Mouse (Mus musculus) stomach, embryonic 16.5 days (tissue): ENCODE data around the gene Trp73. TPM values are rescaled to one million over a fixed set of nuclear protein-coding genes. Genes with fewer than 3 reads are reported as not detected.

ENCODE experiments used
- ATAC-seq: fragments of 200-750 bp; cut with Nextera tagmentation; 2 replicates; pipeline ENCODE4 v1.8.0; 2017; ENCODE audit warnings: moderate number of reproducible peaks, moderate TSS enrichment; ENCODE audit not compliant: insufficient read depth, low FRiP score
- H3K27ac ChIP-seq: fragments of 300-500 bp; sonication (generic); 2 replicates; pipeline ENCODE4 v1.5.1; 2014; ENCODE audit warnings: low read length
- H3K27me3 ChIP-seq: fragments of 300-500 bp; sonication (generic); 2 replicates; pipeline ENCODE4 v1.6.1; 2014; ENCODE audit warnings: low read length, control low read depth, mixed read lengths; ENCODE audit not compliant: control insufficient read depth, insufficient read depth
- H3K36me3 ChIP-seq: fragments of 300-500 bp; sonication (generic); 2 replicates; pipeline ENCODE4 v1.6.1; 2014; ENCODE audit warnings: low read length; ENCODE audit not compliant: control insufficient read depth, insufficient read depth
- H3K4me1 ChIP-seq: fragments of 300-500 bp; sonication (generic); 2 replicates; pipeline ENCODE4 v1.6.1; 2014; ENCODE audit warnings: low read length, control low read depth, mixed read lengths; ENCODE audit not compliant: control insufficient read depth, insufficient read depth
- H3K4me2 ChIP-seq: fragments of 300-500 bp; sonication (generic); 2 replicates; pipeline ENCODE4 v1.6.1; 2014; ENCODE audit warnings: low read depth, low read length, mixed read lengths
- H3K4me3 ChIP-seq: fragments of 300-500 bp; sonication (generic); replicated peaks from 2 replicates; pipeline ENCODE4 v1.5.1; 2014; ENCODE audit warnings: mild to moderate bottlenecking, low read length
- H3K9ac ChIP-seq: fragments of 300-500 bp; sonication (generic); 2 replicates; pipeline ENCODE4 v1.6.1; 2014; ENCODE audit warnings: low read length
- H3K9me3 ChIP-seq: fragments of 300-500 bp; sonication (generic); replicated peaks from 2 replicates; pipeline ENCODE4 v1.6.1; 2016; ENCODE audit warnings: low read length, control low read depth; ENCODE audit not compliant: control insufficient read depth
- WGBS: fragments of 180-500 bp; shearing (Covaris S2); extraction: QIAGEN DNeasy Blood & Tissue Kit; methylation state at CpG from one replicate; pipeline ENCODE4 v1.1.7; 2014; 5-methylcytosine and 5-hydroxymethylcytosine counted together
- polyA plus RNA-seq: library from polyadenylated mRNA; unstranded; fragments of >200 nt; fragmentation: Nextera tagmentation; extraction: Ambion mirVana; gene quantifications from 2 replicates; pipeline ENCODE4 v1.2.1, GENCODE M21; 2015

The Trp73 gene
- 0.96 and 1.6 TPM in 2 replicates for polyA plus RNA-seq

DNA sequence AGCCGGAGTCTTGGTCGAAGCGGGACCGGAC lies at the start of gene Trp73:
Gene Trp73, minus strand, starts transcription at position 27 of the 31 bp plus-strand sequence.
- peak within 1 kb of the TSS; percentile 54 for H3K4me3 ChIP-seq
- no peak within 1 kb of the TSS for H3K27ac ChIP-seq
- WGBS = 0% methylated on average over 3 of the region's 4 CpGs
- H3K9ac ChIP-seq = peak within 1 kb of the TSS; percentile 70
- no peaks in the 10 kb centered on the region for H3K36me3 ChIP-seq
- ATAC-seq = no peak
- no peaks in the 10 kb centered on the region for H3K9me3 ChIP-seq
- H3K27me3 ChIP-seq = peaks cover 46% of the 10 kb centered on the region
- peak within 1 kb of the TSS; percentile 95 for H3K4me2 ChIP-seq
- H3K4me1 ChIP-seq = peaks cover 26% of the 10 kb centered on the region

DNA sequence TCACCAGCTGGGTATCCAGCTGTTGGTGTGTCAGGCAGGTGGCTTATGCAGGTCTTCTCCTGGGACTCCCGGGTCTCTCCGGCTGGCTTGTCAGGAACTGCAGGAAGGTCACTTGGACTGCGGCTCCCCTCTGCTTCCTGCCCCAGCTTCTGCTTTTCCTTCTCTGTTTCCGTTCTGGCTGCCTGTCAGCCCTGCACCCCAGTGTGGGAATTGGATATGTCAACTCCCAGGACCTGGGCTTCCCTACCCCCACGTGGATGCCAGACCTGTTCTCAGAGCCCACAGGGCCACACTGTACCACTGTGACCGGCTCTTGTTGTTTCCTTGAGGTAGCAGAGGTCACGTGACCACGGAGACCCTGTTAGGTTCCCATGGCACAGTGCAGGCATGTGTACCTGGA lies 48.9 kb upstream of the Trp73 start:
- Histone ChIP-seq H3K9ac (no peak overlapping the region), H3K4me2 (no peak overlapping the region), H3K9me3 (no peaks in the 10 kb centered on the region), H3K4me1 (no peaks in the 10 kb centered on the region), H3K4me3 (no peak overlapping the region), H3K27ac (no peak overlapping the region), H3K27me3 (no peaks in the 10 kb centered on the region), H3K36me3 (no peaks in the 10 kb centered on the region)
- WGBS = 68% methylated on average over 8 of the region's 8 CpGs
- no peak for ATAC-seq

DNA sequence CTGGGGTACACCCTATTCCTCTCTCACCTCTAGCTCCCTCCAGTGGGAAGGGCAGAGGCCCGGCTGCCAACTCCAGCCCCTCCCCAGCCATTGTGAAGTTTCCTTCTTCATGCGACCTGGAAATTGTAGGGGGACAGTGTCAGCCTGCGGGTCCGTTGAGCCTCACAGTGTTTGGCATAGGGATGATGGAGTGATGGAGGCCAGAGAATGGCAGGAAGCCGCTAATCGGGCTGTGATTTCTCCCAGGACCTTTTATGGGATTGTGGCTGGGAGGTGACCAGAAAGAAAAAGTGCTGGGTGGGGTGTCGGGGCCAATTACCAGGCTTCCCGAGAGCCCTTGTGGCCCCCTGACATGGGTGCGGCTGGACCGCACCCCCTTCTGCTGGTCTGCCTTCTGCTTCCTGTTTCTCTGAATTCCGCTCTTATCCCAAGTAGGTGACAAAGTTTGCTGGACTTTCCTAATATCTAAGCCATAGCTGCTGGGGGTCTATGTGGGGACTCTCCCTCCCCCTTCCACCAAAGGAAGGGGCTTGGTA lies 46.1 kb upstream of the Trp73 start:
- H3K27me3 ChIP-seq = no peaks in the 10 kb centered on the region
- H3K27ac ChIP-seq = no peak overlapping the region
- no peaks in the 10 kb centered on the region for H3K4me1 ChIP-seq
- H3K9me3 ChIP-seq = no peaks in the 10 kb centered on the region
- WGBS = 43% methylated on average over 11 of the region's 11 CpGs
- no peaks in the 10 kb centered on the region for H3K36me3 ChIP-seq
- H3K4me3 ChIP-seq = no peak overlapping the region
- H3K4me2 ChIP-seq = no peak overlapping the region
- H3K9ac ChIP-seq = no peak overlapping the region
- no peak for ATAC-seq

GRCm38 (mm10) chr4:154185001-154185400 lies 45.0 kb upstream of the Trp73 start:
- no peak overlapping the region for H3K9ac ChIP-seq
- no peak overlapping the region for H3K4me2 ChIP-seq
- WGBS = 62% methylated on average over 5 of the region's 5 CpGs
- H3K9me3 ChIP-seq = no peaks in the 10 kb centered on the region
- H3K36me3 ChIP-seq = no peaks in the 10 kb centered on the region
- no peak overlapping the region for H3K27ac ChIP-seq
- no peak overlapping the region for H3K4me3 ChIP-seq
- H3K4me1 ChIP-seq = no peaks in the 10 kb centered on the region
- no peaks in the 10 kb centered on the region for H3K27me3 ChIP-seq
- no peak for ATAC-seq

GRCm38 (mm10) chr4:154183566-154183965 lies 43.6 kb upstream of the Trp73 start:
- Histone ChIP-seq H3K9me3 (no peaks in the 10 kb centered on the region), H3K27ac (no peak overlapping the region), H3K4me2 (no peak overlapping the region), H3K36me3 (no peaks in the 10 kb centered on the region), H3K4me1 (no peaks in the 10 kb centered on the region), H3K27me3 (no peaks in the 10 kb centered on the region), H3K9ac (no peak overlapping the region), H3K4me3 (no peak overlapping the region)
- no peak for ATAC-seq
- WGBS = 70% methylated on average over 5 of the region's 5 CpGs

- no peak for ATAC-seq
- Histone ChIP-seq H3K27me3 (no peaks in the 10 kb centered on the region), H3K9me3 (no peaks in the 10 kb centered on the region), H3K27ac (no peak overlapping the region), H3K4me1 (no peaks in the 10 kb centered on the region), H3K4me2 (no peak overlapping the region), H3K36me3 (no peaks in the 10 kb centered on the region), H3K4me3 (no peak overlapping the region), H3K9ac (no peak overlapping the region)
- 58% methylated on average over 7 of the region's 7 CpGs for WGBS
Observed at GRCm38 (mm10) chr4:154181001-154181400, 41.0 kb upstream of the Trp73 start.

GRCm38 (mm10) chr4:154177257-154177656 lies 37.2 kb upstream of the Trp73 start:
- Histone ChIP-seq H3K9me3 (no peaks in the 10 kb centered on the region), H3K36me3 (no peaks in the 10 kb centered on the region), H3K4me1 (0 out of 2 replicates have a peak, but pooled peaks cover 5% of the 10 kb centered on the region), H3K27ac (no peak overlapping the region), H3K4me3 (no peak overlapping the region), H3K9ac (no peak overlapping the region), H3K27me3 (peaks cover 12% of the 10 kb centered on the region), H3K4me2 (no peak overlapping the region)
- 58% methylated on average over 8 of the region's 8 CpGs for WGBS
- ATAC-seq = no peak

DNA sequence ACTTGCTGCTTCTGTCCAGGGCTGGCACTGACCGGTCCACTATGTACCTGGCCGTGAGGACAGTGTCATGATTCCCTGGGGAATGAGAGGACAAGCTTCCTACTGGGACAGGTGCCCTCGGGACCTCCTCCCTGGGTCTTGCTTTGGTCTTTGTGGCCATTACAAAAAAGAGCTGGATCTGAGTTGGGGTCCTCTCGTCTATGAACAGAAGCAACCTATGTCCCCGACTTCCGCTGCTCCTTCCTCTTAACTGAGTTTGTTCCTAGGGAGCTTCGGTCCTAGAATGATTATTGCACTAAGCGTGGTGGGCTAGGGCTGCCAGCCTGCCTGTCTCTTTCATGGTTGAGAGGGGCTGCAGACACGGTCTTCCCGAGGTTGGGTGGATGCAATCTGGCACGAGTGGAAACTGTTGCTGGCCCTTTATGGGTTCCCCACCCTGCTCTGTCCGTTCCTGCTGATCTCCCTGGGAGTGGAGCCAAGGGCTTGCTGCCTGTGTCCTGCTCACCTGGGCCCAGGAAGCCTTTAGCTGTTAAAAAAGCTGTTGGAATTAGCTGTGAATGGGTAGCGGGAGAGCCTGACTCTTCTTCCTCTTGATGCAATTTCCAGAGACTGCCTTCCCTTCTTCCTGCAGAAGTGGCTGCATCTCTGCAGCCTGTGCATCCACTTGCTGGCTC lies 32.1 kb upstream of the Trp73 start:
- Histone ChIP-seq H3K4me3 (peak overlapping the region; percentile 53), H3K4me2 (peak overlapping the region; percentile 80), H3K27me3 (peaks cover 50% of the 10 kb centered on the region), H3K4me1 (peaks cover 11% of the 10 kb centered on the region), H3K9ac (peak overlapping the region; percentile 47; the same call in 1 of the 2 replicates), H3K9me3 (no peaks in the 10 kb centered on the region), H3K36me3 (no peaks in the 10 kb centered on the region), H3K27ac (no peak overlapping the region)
- no peak for ATAC-seq
- WGBS = 43% methylated on average over 13 of the region's 13 CpGs

DNA sequence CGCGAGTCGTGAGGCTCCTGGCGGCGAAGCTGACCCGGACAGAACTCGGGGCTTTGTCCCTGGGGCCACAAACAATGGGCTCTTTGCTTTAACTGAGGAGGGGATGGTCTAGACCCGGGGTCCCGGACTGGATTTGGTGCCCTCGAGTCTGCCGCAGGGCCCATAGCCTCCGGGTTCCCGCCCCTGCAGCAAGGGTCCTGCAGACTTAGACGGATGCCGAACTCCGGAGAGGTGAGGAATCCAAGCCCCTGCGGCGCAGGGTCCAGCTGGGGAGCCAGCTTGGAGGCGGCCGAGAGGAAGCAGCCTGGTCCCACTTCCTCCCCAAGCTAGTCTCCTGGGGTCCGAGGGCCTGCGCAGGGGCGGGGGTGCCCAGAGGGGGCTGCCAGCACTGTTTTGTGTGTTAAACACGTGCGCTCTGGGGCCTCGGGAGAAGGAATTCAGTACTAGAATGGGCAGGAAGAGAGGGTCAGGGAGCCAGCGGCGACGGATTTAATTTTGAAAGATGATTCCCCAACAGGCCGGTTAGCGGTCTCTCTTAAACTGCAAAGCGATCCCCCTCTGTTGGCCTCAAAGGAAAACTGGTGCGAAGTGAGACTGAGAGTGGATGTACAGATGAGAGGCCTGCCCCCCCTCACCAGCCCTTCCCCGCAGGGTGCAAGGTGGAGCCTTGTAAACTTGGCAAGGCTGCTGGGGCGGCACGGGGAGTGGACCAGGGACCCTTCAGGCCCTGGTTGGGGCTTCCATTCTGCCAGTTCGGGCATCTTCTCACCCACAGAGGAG lies 31.3 kb upstream of the Trp73 start:
- Histone ChIP-seq H3K4me1 (peaks cover 11% of the 10 kb centered on the region), H3K9me3 (no peaks in the 10 kb centered on the region), H3K27ac (no peak overlapping the region), H3K4me2 (peak overlapping the region; percentile 80), H3K27me3 (peaks cover 50% of the 10 kb centered on the region), H3K36me3 (no peaks in the 10 kb centered on the region), H3K9ac (peak overlapping the region; percentile 57), H3K4me3 (peak overlapping the region; percentile 53)
- 1% methylated on average over 37 of the region's 37 CpGs for WGBS
- no peak for ATAC-seq
